Mouse (Mus musculus) heart, adult 2 months (tissue): ENCODE results near the gene Ddx47.

ENCODE experiments used
- CTCF ChIP-seq: fragments of 200-600 bp; IDR thresholded peaks from 2 replicates; pipeline ENCODE4 v1.8.1; 2022; ENCODE audit warnings: antibody characterized with exemption, mild to moderate bottlenecking, moderate library complexity
- EP300 ChIP-seq: fragments of 200-500 bp; IDR thresholded peaks from 2 replicates; pipeline ENCODE4 v1.6.1; 2011; ENCODE audit warnings: low read depth, low read length, control low read depth; ENCODE audit not compliant: insufficient read depth
- POLR2A ChIP-seq: fragments of 200-500 bp; IDR thresholded peaks from 2 replicates; pipeline ENCODE4 v1.6.1; 2011; ENCODE audit warnings: mild to moderate bottlenecking, low read depth, low read length, control low read depth; ENCODE audit not compliant: insufficient read depth

GRCm38 (mm10) chr6:134976628-134977027, 34.8 kb upstream of the Ddx47 start:
- TF ChIP-seq EP300 (no peak), CTCF (no peak), POLR2A (no peak)
